Mouse (Mus musculus) kidney, embryonic 14.5 days (tissue): ENCODE results near the gene Gls2. TPM values are rescaled to one million over a fixed set of nuclear protein-coding genes. Genes with fewer than 3 reads are reported as not detected.

Experiments used
- ATAC-seq: fragments of 200-750 bp; cut with Nextera tagmentation; 2 replicates; pipeline ENCODE4 v1.8.0; 2017; ENCODE audit warnings: moderate number of reproducible peaks, mild to moderate bottlenecking, moderate TSS enrichment, moderate library complexity; ENCODE audit not compliant: low FRiP score, low TSS enrichment
- H3K27ac ChIP-seq: fragments of 300-500 bp; sonication (generic); 2 replicates; pipeline ENCODE4 v1.5.1; 2014; ENCODE audit warnings: low read depth, mild to moderate bottlenecking, low read length, moderate library complexity, mixed read lengths
- H3K27me3 ChIP-seq: fragments of 300-500 bp; sonication (generic); 2 replicates; pipeline ENCODE4 v1.6.1; 2014; ENCODE audit warnings: mild to moderate bottlenecking, low read length; ENCODE audit not compliant: control insufficient read depth, insufficient read depth
- H3K36me3 ChIP-seq: fragments of 300-500 bp; sonication (generic); 2 replicates; pipeline ENCODE4 v1.6.1; 2014; ENCODE audit warnings: low read length, mixed read lengths; ENCODE audit not compliant: control insufficient read depth, insufficient read depth
- H3K4me1 ChIP-seq: fragments of 300-500 bp; sonication (generic); 2 replicates; pipeline ENCODE4 v1.6.1; 2014; ENCODE audit warnings: low read length, mixed read lengths; ENCODE audit not compliant: control insufficient read depth, insufficient read depth
- H3K4me2 ChIP-seq: fragments of 300-500 bp; sonication (generic); replicated peaks from 2 replicates; pipeline ENCODE4 v1.6.1; 2014; ENCODE audit warnings: low read depth, mild to moderate bottlenecking, low read length
- H3K4me3 ChIP-seq: fragments of 300-500 bp; sonication (generic); 2 replicates; pipeline ENCODE4 v1.5.1; 2014; ENCODE audit warnings: mild to moderate bottlenecking, low read length
- H3K9ac ChIP-seq: fragments of 300-500 bp; sonication (generic); 2 replicates; pipeline ENCODE4 v1.6.1; 2014; ENCODE audit warnings: low read depth, mild to moderate bottlenecking, low read length, moderate library complexity
- H3K9me3 ChIP-seq: fragments of 300-500 bp; sonication (generic); 2 replicates; pipeline ENCODE4 v1.6.1; 2016; ENCODE audit warnings: low read length; ENCODE audit not compliant: control insufficient read depth
- WGBS: fragments of 180-500 bp; shearing (Covaris S2); extraction: QIAGEN DNeasy Blood & Tissue Kit; methylation state at CpG from one replicate; pipeline ENCODE4 v1.1.7; 2014; 5-methylcytosine and 5-hydroxymethylcytosine counted together
- polyA plus RNA-seq: library from polyadenylated mRNA; unstranded; fragments of >200 nt; fragmentation: Nextera tagmentation; extraction: Ambion mirVana; gene quantifications from 2 replicates; pipeline ENCODE4 v1.2.1, GENCODE M21; 2014

Gene Gls2
- polyA plus RNA-seq, 1 experiment from 2014 or later: 1.1 TPM

DNA sequence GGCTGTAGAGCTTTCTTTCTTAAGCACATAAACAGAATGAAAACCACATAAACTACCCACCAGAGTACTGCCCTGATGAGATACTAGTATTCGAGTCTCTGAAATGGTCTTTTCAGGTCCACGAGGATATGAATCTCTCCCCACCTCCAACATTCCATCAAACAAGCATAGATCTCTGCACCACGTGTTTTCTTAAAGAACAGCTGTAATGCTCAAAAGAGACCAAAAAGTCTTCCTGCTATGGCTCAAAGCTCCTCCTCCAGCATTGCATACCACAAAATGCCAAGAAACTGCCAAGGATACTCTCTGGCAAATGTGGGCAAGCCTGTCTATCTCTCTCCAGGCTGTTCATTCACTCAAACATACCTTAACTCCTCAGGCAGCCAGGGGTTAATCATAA, 19.0 kb upstream of the Gls2 start:
- no peak for ATAC-seq
- Histone ChIP-seq H3K4me3 (peak overlapping the region; percentile 59), H3K4me2 (peak overlapping the region; percentile 77), H3K4me1 (peaks cover 37% of the 10 kb centered on the region), H3K36me3 (no peaks in the 10 kb centered on the region), H3K9me3 (no peaks in the 10 kb centered on the region), H3K27ac (peak overlapping the region; percentile 92; the same call in 1 of the 2 replicates), H3K27me3 (no peaks in the 10 kb centered on the region), H3K9ac (peak overlapping the region; percentile 65)
- 12% methylated on average over 3 of the region's 3 CpGs for WGBS

DNA sequence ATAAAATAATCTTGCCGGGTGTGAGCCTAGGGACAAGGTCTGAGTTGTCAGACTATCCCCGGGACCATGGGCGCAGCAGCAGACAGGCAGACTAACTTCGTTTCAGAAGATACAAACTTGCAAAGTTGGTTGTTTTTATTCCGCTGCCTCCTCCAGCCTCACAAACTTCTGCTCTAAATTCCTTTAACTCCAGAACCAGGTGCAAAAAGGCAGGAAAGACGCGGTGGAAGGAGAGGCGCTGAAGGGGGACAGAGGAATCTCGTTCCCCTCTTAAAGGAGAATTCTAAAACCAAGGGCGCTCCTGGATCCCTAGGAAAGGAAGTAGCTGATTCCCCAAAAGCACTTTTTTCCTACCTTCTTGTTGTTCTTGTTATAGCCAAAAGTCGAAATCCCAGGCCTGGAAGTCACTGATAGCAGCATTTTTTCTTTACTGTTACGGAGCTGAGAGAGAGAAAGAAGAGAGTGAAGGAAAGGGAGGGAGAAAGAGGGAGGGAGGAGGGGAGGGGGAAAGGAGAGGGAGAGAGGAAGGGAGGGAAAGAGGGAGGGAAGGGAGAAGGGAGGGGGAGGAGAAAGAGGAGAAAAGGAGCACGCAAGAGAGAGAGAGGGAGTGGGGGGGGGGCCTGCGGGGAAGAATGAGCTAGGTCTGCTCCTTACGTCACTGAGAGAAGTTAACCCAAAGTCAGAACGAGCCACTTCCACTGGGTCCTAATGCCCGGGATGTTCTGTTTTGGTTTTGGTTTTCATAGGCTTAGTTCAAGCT, 18.1 kb upstream of the Gls2 start:
- Histone ChIP-seq H3K9me3 (no peaks in the 10 kb centered on the region), H3K4me3 (peak overlapping the region; percentile 59), H3K36me3 (no peaks in the 10 kb centered on the region), H3K9ac (peak overlapping the region; percentile 65), H3K4me1 (peaks cover 37% of the 10 kb centered on the region), H3K27me3 (no peaks in the 10 kb centered on the region), H3K4me2 (peak overlapping the region; percentile 77), H3K27ac (peak overlapping the region; percentile 92)
- peak; percentile 88 for ATAC-seq
- under 1% methylated on average over 17 of the region's 17 CpGs for WGBS

DNA sequence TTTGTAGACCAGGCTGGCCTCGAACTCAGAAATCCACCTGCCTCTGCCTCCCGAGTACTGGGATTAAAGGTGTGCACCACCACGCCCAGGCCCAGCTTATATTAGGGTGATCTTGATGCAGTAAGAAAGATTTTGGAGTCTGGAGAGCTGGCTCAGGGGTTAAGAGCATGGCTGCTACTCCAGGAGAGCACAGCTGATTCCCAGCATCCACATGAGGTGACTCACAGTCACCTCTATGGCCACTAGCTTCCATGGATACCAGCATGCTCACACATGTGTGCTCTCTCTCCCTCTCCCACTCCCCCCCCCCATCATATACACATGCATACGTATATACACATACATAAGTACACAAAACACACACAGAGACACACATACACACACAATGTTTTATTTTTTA, 16.9 kb upstream of the Gls2 start:
- no peak overlapping the region for H3K27ac ChIP-seq
- no peak overlapping the region for H3K4me2 ChIP-seq
- no peaks in the 10 kb centered on the region for H3K9me3 ChIP-seq
- H3K4me3 ChIP-seq: no peak overlapping the region
- 96% methylated on average over 4 of the region's 4 CpGs for WGBS
- no peaks in the 10 kb centered on the region for H3K27me3 ChIP-seq
- H3K4me1 ChIP-seq: peaks cover 37% of the 10 kb centered on the region
- H3K36me3 ChIP-seq: no peaks in the 10 kb centered on the region
- no peak overlapping the region for H3K9ac ChIP-seq
- ATAC-seq: no peak

DNA sequence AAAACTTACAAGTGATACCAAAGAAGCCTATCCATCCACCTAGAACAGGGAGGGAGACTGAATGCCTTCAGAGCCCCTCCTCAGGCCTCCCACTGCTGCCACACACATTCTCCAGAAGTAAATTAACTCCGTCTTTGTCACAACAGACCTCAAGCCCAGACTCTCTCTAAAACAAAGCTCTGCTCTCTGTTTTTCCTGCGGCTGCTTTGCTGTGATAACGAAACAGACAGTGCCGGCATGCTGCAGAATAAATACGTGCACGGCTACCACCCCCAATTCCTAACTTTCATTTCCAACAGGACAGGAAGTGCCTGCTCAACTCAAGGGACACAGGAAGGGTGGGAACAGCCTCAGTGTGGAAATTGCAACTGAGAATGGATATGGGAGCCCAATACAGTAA, 14.3 kb upstream of the Gls2 start, which contains the start of gene Rbms2:
TSS of gene Rbms2 (minus strand) at position 309 of the 400 bp plus-strand sequence.
- 0 out of 2 replicates have a peak, but pooled peaks have one; percentile 17 for ATAC-seq
- H3K4me3 ChIP-seq: peak within 1 kb of the TSS; percentile 24

DNA sequence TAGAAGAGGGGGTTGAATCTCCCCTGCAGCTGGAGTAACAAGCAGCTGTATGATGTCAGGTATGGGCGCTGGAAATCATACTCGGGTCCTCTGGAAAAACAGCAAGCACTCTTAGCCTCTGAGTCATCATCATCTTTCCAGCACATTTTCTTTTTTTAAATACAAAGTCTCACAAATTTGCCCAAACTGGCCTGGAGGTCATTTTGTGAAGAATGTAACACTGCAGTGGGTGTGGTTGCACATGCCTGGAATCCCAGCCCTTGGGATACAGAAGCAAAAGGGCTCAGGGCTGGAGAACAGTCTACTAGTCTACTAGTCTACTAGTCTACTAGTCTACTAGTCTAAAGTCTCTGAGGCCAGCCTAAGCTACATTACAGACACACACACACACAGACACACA, 10.0 kb upstream of the Gls2 start:
- no peak overlapping the region for H3K27ac ChIP-seq
- H3K4me3 ChIP-seq: no peak overlapping the region
- peaks cover 13% of the 10 kb centered on the region for H3K4me1 ChIP-seq
- WGBS: 77% methylated on average over 2 of the region's 2 CpGs
- H3K4me2 ChIP-seq: no peak overlapping the region
- no peak for ATAC-seq
- no peaks in the 10 kb centered on the region for H3K9me3 ChIP-seq
- H3K27me3 ChIP-seq: no peaks in the 10 kb centered on the region
- H3K36me3 ChIP-seq: no peaks in the 10 kb centered on the region
- H3K9ac ChIP-seq: no peak overlapping the region

More for the DNA sequence above, 14.3 kb upstream of the Gls2 start, which contains the start of gene Rbms2:
- H3K4me1 ChIP-seq: peaks cover 27% of the 10 kb centered on the region
- H3K36me3 ChIP-seq: no peaks in the 10 kb centered on the region
- 1% methylated on average over 6 of the region's 6 CpGs for WGBS
- peak within 1 kb of the TSS; percentile 86 for H3K27ac ChIP-seq
- H3K4me2 ChIP-seq: peak within 1 kb of the TSS; percentile 36
- no peaks in the 10 kb centered on the region for H3K9me3 ChIP-seq
- H3K27me3 ChIP-seq: no peaks in the 10 kb centered on the region
- H3K9ac ChIP-seq: peak within 1 kb of the TSS; percentile 23

DNA sequence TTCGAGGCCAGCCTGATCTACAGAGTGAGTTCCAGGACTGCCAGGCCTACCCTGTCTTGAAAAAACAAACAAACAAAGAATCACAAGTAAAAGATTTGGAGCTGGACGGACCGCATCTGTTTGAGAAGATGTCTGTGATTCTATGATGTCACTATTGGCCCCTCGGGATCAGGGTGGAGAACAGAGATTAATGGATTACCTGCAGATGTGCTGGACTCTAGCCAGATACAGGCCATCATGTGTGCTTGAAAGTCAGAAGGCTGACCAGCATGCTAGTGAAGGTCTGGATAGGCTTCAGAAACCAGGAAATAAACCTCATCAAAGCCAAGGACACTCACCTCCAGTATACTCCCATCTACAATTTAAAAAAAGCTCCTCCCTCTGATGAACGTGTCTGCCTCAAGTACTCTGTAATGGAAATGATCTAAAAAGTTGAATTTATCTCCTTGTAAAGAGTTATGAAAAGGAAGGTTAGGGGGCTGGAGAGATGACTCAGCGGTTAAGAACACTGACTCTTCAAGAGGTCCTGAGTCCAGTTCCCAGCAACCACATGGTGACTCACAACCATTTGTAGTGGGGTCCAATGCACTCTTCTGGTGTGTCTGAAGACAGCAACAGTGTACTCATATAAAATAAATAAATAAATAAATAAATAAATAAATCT, 8.8 kb upstream of the Gls2 start:
- 70% methylated on average over 6 of the region's 6 CpGs for WGBS
- H3K4me3 ChIP-seq: no peak overlapping the region
- no peak overlapping the region for H3K4me2 ChIP-seq
- H3K9ac ChIP-seq: no peak overlapping the region
- ATAC-seq: peak; percentile 8; the same call in 1 of the 2 replicates
- 0 out of 2 replicates have a peak, but pooled peaks cover 5% of the 10 kb centered on the region for H3K4me1 ChIP-seq
- no peak overlapping the region for H3K27ac ChIP-seq
- no peaks in the 10 kb centered on the region for H3K27me3 ChIP-seq
- H3K36me3 ChIP-seq: no peaks in the 10 kb centered on the region
- no peaks in the 10 kb centered on the region for H3K9me3 ChIP-seq

DNA sequence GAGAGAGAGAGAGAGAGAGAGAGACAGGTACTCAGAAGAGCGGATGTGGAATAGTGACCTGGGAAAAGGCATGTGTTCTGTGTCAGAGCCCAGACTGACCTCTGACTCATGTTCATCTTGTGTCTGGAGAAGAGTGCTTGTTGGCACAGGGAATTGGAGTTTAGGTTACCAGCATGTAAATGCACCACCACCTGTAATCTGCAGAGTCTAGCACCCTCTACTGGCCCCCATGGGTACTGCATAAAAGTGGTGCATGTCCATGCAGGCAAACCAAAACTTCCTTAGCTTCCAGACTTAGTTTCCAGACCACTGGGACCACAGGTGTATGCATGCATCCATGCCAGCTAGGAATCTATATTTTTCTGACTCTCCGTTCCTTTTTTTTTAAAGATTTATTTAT, 8.3 kb upstream of the Gls2 start:
- H3K4me3 ChIP-seq: no peak overlapping the region
- no peak overlapping the region for H3K27ac ChIP-seq
- peak; percentile 69 for ATAC-seq
- no peaks in the 10 kb centered on the region for H3K27me3 ChIP-seq
- no peaks in the 10 kb centered on the region for H3K9me3 ChIP-seq
- 0 out of 2 replicates have a peak, but pooled peaks cover 5% of the 10 kb centered on the region for H3K4me1 ChIP-seq
- H3K36me3 ChIP-seq: no peaks in the 10 kb centered on the region
- H3K9ac ChIP-seq: no peak overlapping the region
- 40% methylated on average over 2 of the region's 2 CpGs for WGBS
- no peak overlapping the region for H3K4me2 ChIP-seq

DNA sequence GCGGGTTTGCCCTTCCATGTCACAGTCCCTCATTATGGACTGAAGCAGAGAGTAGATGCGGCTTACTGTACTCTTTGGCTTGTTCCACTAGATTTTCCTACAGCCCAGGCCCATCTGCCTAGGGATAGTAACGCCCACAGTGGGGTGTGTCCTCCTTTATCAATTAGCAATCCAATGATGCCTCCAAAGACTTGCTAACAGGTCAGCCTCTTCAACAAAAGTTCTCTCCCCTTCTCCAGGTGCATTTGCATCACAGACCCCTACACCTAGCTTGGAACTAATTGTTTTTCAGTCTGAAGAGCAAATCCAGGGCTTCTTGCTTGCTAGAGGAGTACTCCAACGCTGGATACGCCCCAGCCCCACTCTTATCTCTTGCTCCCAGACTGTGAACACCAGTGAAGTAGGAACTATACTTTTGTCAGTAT, 7.1 kb upstream of the Gls2 start:
- H3K4me1 ChIP-seq: 0 out of 2 replicates have a peak, but pooled peaks cover 5% of the 10 kb centered on the region
- WGBS: 66% methylated on average over 5 of the region's 5 CpGs
- no peak overlapping the region for H3K4me3 ChIP-seq
- no peak overlapping the region for H3K4me2 ChIP-seq
- no peak for ATAC-seq
- no peaks in the 10 kb centered on the region for H3K9me3 ChIP-seq
- H3K36me3 ChIP-seq: no peaks in the 10 kb centered on the region
- no peaks in the 10 kb centered on the region for H3K27me3 ChIP-seq
- H3K9ac ChIP-seq: no peak overlapping the region
- H3K27ac ChIP-seq: no peak overlapping the region
